Mouse (Mus musculus): ENCODE data around the gene Rinl.

DNA sequence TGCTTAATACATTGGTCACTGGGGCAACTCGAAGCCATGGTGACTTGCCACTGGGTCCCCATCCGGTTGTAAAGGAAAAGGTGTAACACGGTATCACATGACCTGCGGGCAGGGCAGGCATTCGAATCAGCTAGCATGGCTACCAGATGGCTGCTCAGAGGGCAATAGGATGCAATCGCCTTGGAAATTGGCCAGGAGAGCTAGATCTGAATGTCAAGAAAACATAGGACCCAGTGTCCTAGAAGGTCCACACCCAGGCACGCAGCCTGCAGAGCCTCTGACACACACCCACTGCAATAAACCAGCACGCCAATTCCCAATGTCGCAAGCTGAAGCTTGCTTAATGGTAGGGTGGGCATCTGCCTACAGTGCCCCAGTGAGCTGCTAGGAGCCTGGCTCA is 49.6 kb downstream of the Rinl start:
- TF ChIP-seq E2F4 (IDR thresholded peaks at IDR 0.05; ENCODE audit: insufficient read depth) (no peak), MAX (IDR thresholded peaks at IDR 0.05; ENCODE audit: low read depth) (no peak), POLR2A (IDR thresholded peaks at IDR 0.05; ENCODE audit: insufficient read length, low read depth) (no peak), MYOD1 (IDR thresholded peaks at IDR 0.05; ENCODE audit: control insufficient read depth in 1 of 3, insufficient read length in 2 of 3, low read depth in 2 of 3) (no peak)
